Mouse (Mus musculus) cortical plate, adult 2 months (tissue): ENCODE results near the gene Fam213a.

Experiments used
- CTCF ChIP-seq: fragments of 200-500 bp; IDR thresholded peaks from 2 replicates; pipeline ENCODE4 v1.5.1; 2011; ENCODE audit warnings: mild to moderate bottlenecking, control low read depth, low read length; ENCODE audit not compliant: insufficient read depth; ENCODE audit errors: extremely low read depth
- POLR2A ChIP-seq: fragments of 200-500 bp; IDR thresholded peaks from 2 replicates; pipeline ENCODE4 v1.6.1; 2011; ENCODE audit warnings: mild to moderate bottlenecking, low read length, control low read depth; ENCODE audit not compliant: insufficient read depth; ENCODE audit errors: extremely low read depth

DNA sequence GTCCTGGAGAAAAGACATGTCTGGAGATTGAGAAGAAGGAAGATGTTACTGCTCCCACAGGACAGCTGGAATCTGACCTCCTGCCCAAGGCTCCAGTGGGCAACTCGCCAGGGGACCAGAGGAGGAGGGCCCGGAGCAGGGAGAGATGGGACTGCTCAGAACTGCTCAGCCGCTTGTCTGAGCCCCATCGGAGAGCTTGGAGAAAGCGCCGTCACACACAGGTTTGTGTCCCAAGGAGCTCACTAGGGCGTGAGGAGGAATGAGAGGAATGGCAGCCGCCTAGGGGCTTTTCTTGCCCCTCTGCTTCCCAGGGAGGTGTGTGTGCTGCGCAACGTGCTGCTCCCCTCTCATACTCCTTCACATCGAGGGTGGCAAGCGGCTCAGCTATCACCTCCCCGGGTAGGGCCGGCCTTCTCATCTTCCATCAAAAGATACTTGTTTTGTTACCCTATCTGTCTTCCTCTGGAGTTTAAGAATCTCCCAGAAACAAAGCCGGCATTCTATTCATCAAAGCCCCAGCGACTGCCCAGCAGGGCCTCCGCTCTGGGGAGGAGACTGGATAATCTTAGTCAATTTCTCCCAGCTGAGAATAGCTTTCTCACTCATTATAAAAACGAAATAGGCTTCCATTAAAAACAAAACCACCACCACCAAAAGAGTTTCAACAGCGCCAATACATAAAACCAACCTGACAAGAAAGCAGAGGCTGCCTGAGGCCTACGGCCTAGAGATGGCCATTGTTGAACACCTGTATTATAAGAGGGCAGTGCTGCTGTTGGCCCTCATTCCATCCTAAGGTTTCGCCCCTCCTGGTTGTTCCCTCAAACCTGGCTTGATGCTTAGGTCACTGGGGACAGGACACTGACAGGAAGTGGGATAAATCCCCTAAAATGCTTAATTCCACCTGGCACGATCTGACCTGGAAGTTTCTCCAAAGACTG lies 9.1 kb downstream of the Fam213a start:
- TF ChIP-seq CTCF, result no peak
- no peak for TF ChIP-seq POLR2A
